ENCODE assay signal across 8 mouse cellular contexts in genomic region chr1:161249442-161249841, GRCm38 (mm10). TPM values are rescaled to one million over a fixed set of nuclear protein-coding genes. Genes with fewer than 3 reads are reported as not detected.
DNase-seq lines count a peak whose midpoint lies in the region; ATAC-seq and TF ChIP-seq lines count a peak whose summit lies in the region.

No protein-coding gene starts in this region.

- H3K27me3 ChIP-seq in G1E (ENCODE audit: insufficient read depth, low read length), result no peaks in the 10 kb centered on the region
- H3K27me3 ChIP-seq in heart, postnatal 0 days (ENCODE audit: control insufficient read depth, insufficient read depth, low read length), result no peaks in the 10 kb centered on the region
- H3K27me3 ChIP-seq in limb, embryonic 13.5 days, result no peaks in the 10 kb centered on the region
- H3K27me3 ChIP-seq in neural tube, embryonic 14.5 days (ENCODE audit: control insufficient read depth, insufficient read depth, low read length), result no peaks in the 10 kb centered on the region

- peak overlapping the region; percentile 96 for H3K4me3 ChIP-seq in G1E (ENCODE audit: low read depth, low read length)
- peak overlapping the region; percentile 94 for H3K4me3 ChIP-seq in heart, postnatal 0 days (ENCODE audit: low read depth, low read length)
- H3K4me3 ChIP-seq in limb, embryonic 13.5 days, result peak overlapping the region; percentile 94
- H3K4me3 ChIP-seq in neural tube, embryonic 14.5 days (ENCODE audit: low read depth, low read length), result peak overlapping the region; percentile 54

- peaks cover 46% of the 10 kb centered on the region for H3K36me3 ChIP-seq in G1E (replicated peaks)
- peaks cover 25% of the 10 kb centered on the region for H3K36me3 ChIP-seq in heart, postnatal 0 days (replicated peaks; ENCODE audit: control insufficient read depth, insufficient read depth, low read length)
- H3K36me3 ChIP-seq in limb, embryonic 13.5 days, result peaks cover 29% of the 10 kb centered on the region
- no peaks in the 10 kb centered on the region for H3K36me3 ChIP-seq in neural tube, embryonic 14.5 days (ENCODE audit: control insufficient read depth, insufficient read depth, low read length)

- peak overlapping the region; percentile 98 for H3K4me2 ChIP-seq in heart, postnatal 0 days (ENCODE audit: low read depth, low read length)
- H3K4me2 ChIP-seq in limb, embryonic 13.5 days (replicated peaks), result peak overlapping the region; percentile 83
- peak overlapping the region; percentile 67 for H3K4me2 ChIP-seq in neural tube, embryonic 14.5 days (ENCODE audit: low read depth, low read length)

- H3K4me1 ChIP-seq in G1E (ENCODE audit: insufficient read depth, low read depth, low read length), result peaks cover 77% of the 10 kb centered on the region
- H3K4me1 ChIP-seq in heart, postnatal 0 days (ENCODE audit: control insufficient read depth, insufficient read depth), result peaks cover 35% of the 10 kb centered on the region
- H3K4me1 ChIP-seq in limb, embryonic 13.5 days, result peaks cover 32% of the 10 kb centered on the region
- peaks cover 22% of the 10 kb centered on the region for H3K4me1 ChIP-seq in neural tube, embryonic 14.5 days (ENCODE audit: control insufficient read depth, insufficient read depth, low read length)

- H3K9me3 ChIP-seq in G1E (replicated peaks), result no peaks in the 10 kb centered on the region
- H3K9me3 ChIP-seq in heart, postnatal 0 days (replicated peaks; ENCODE audit: control insufficient read depth, low read length), result no peaks in the 10 kb centered on the region
- no peaks in the 10 kb centered on the region for H3K9me3 ChIP-seq in limb, embryonic 13.5 days
- no peaks in the 10 kb centered on the region for H3K9me3 ChIP-seq in neural tube, embryonic 14.5 days (ENCODE audit: control insufficient read depth, low read length)

- no peak for TF ChIP-seq CTCF in G1E (IDR thresholded peaks at IDR 0.05; ENCODE audit: low read depth, low read length)
- TF ChIP-seq CTCF in heart, postnatal 0 days (IDR thresholded peaks at IDR 0.05; ENCODE audit: low read depth), result no peak

- no peak for ATAC-seq in G1E (ENCODE audit: extremely low read depth, insufficient number of reproducible peaks, low FRiP score, poor library complexity, severe bottlenecking)
- ATAC-seq in heart, postnatal 0 days (ENCODE audit: insufficient read depth, low read depth), result no peak
- ATAC-seq in limb, embryonic 13.5 days (ENCODE audit: low FRiP score, low read depth), result no peak
- no peak for ATAC-seq in neural tube, embryonic 14.5 days (ENCODE audit: low read depth)
- ATAC-seq in granulocyte monocyte progenitor cell, adult 5-6 weeks (replicated peaks; ENCODE audit: poor library complexity, severe bottlenecking), result no peak

- 17% methylated on average over 6 of the region's 6 CpGs for WGBS in heart, postnatal 0 days
- WGBS in limb, embryonic 13.5 days, result 39% methylated on average over 6 of the region's 6 CpGs
- WGBS in neural tube, embryonic 14.5 days, result 49% methylated on average over 6 of the region's 6 CpGs

- H3K9ac ChIP-seq in heart, postnatal 0 days (replicated peaks; ENCODE audit: low read depth, low read length), result peak overlapping the region; percentile 95
- peak overlapping the region; percentile 90 for H3K9ac ChIP-seq in limb, embryonic 13.5 days
- H3K9ac ChIP-seq in neural tube, embryonic 14.5 days (replicated peaks; ENCODE audit: low read depth, low read length), result peak overlapping the region; percentile 9; the same call in 1 of the 2 replicates

- TF ChIP-seq EP300 in heart, postnatal 0 days (IDR thresholded peaks at IDR 0.05; ENCODE audit: low read depth), result no peak

- H3K27ac ChIP-seq in heart, postnatal 0 days (ENCODE audit: low read depth), result peak overlapping the region; percentile 93; the same call in 1 of the 2 replicates
- H3K27ac ChIP-seq in limb, embryonic 13.5 days, result no peak overlapping the region
- H3K27ac ChIP-seq in neural tube, embryonic 14.5 days (ENCODE audit: low read depth, low read length), result peak overlapping the region; percentile 18; the same call in 1 of the 2 replicates

- DNase-seq in 3T3-L1 (ENCODE audit: low read depth, low spot score) (peak; percentile 34), G1E (ENCODE audit: low spot score) (no peak)
- no peak for DNase-seq in heart, postnatal 0 days (ENCODE audit: low spot score)
- no peak for DNase-seq in cerebellum, postnatal 14 days
- no peak for DNase-seq in retina, postnatal 1 day

RNA-seq across cellular contexts. Expression of gene Prdx6, which starts 1.6 kb away (rescaled TPM):
- total RNA-seq in G1E (2014; fragmentation: Nextera tagmentation) (255 and 275 TPM in 2 replicates), G1E (2017) (560 and 599 TPM in 2 replicates)
- polyA plus RNA-seq in G1E (2012), result 37.6 and 51.6 TPM in 2 replicates
- 195 and 219 TPM in 2 replicates for total RNA-seq in heart, postnatal 0 days (2014; rRNA removed; ENCODE audit: low replicate concordance)
- polyA plus RNA-seq in heart, postnatal 0 days (2015; fragmentation: Nextera tagmentation; extraction: Ambion mirVana), result 311 and 322 TPM in 2 replicates
- 410 and 414 TPM in 2 replicates for polyA plus RNA-seq in limb, embryonic 13.5 days (2015; fragmentation: Nextera tagmentation; extraction: Ambion mirVana)
- polyA plus RNA-seq in neural tube, embryonic 14.5 days (2014; fragmentation: Nextera tagmentation; extraction: Ambion mirVana), result 154 and 180 TPM in 2 replicates
- total RNA-seq in granulocyte monocyte progenitor cell, adult 5-6 weeks (2014; fragmentation: Nextera tagmentation), result 217 and 261 TPM in 2 replicates
- 373 and 405 TPM in 2 replicates for total RNA-seq in granulocyte monocyte progenitor cell, adult 5-6 weeks (2017)

Comparison
In these comparisons a context has a peak if more than half of its experiments do, and no peak if none do; other contexts are left out.
1. H3K9ac ChIP-seq: peak in every context shown above with its lines; median percentile 95 in heart, postnatal 0 days; 90 in limb, embryonic 13.5 days; 9 in neural tube, embryonic 14.5 days.